Mouse (Mus musculus) MEL (cell line): ENCODE results near the gene Prorsd1. TPM values are rescaled to one million over a fixed set of nuclear protein-coding genes. Genes with fewer than 3 reads are reported as not detected.

Experiments used
- DNase-seq: peaks from one replicate; pipeline ENCODE4 v3.0.0; 2011; ENCODE audit warnings: low read depth, low spot score
- H3K27ac ChIP-seq: 2 replicates; pipeline ENCODE4 v1.5.1; 2012; ENCODE audit warnings: low read depth, mild to moderate bottlenecking, control low read depth, low read length, moderate library complexity; ENCODE audit not compliant: control insufficient read depth
- H3K27me3 ChIP-seq, 2 experiments: fragments of 150-350 bp in 1 of 2; sonication (generic) in 1 of 2; 2 replicates each; pipeline ENCODE4 v1.6.1; 2012; ENCODE audit warnings: low read length in 2 of 2, mild to moderate bottlenecking in 2 of 2, improper control_type of control experiment in 1 of 2, moderate library complexity in 1 of 2; ENCODE audit not compliant: insufficient read depth in 2 of 2, control insufficient read depth in 1 of 2
- H3K36me3 ChIP-seq, 2 experiments: 2 replicates each; pipeline ENCODE4 v1.6.1; 2012 to 2014; ENCODE audit warnings: low read length in 2 of 2, improper control_type of control experiment in 1 of 2, inconsistent platforms in 1 of 2, mild to moderate bottlenecking in 1 of 2; ENCODE audit not compliant: insufficient read depth in 2 of 2, control insufficient read depth in 1 of 2
- H3K4me1 ChIP-seq, 2 experiments: fragments of 150-350 bp in 1 of 2; sonication (generic) in 1 of 2; 2 replicates each; pipeline ENCODE4 v1.6.1; 2012; ENCODE audit warnings: low read length in 2 of 2, improper control_type of control experiment in 1 of 2, mild to moderate bottlenecking in 1 of 2; ENCODE audit not compliant: insufficient read depth in 2 of 2, control insufficient read depth in 1 of 2
- H3K4me3 ChIP-seq, 2 experiments: fragments of 150-350 bp in 1 of 2; sonication (generic) in 1 of 2; 2 replicates each; pipeline ENCODE4 v1.5.1; 2012; ENCODE audit warnings: low read depth in 2 of 2, low read length in 2 of 2, mild to moderate bottlenecking in 2 of 2, moderate library complexity in 2 of 2, control low read depth in 1 of 2, improper control_type of control experiment in 1 of 2; ENCODE audit not compliant: control insufficient read depth in 1 of 2, insufficient read depth in 1 of 2
- H3K79me2 ChIP-seq: 2 replicates; pipeline ENCODE4 v1.6.1; 2012; ENCODE audit warnings: mild to moderate bottlenecking, low read length, moderate library complexity; ENCODE audit not compliant: control insufficient read depth, poor library complexity, insufficient read depth
- H3K9ac ChIP-seq: 2 replicates; pipeline ENCODE4 v1.6.1; 2012; ENCODE audit warnings: low read depth, mild to moderate bottlenecking, control low read depth, low read length, moderate library complexity; ENCODE audit not compliant: control insufficient read depth, poor library complexity, severe bottlenecking
- H3K9me3 ChIP-seq: fragments of 150-350 bp; sonication (generic); replicated peaks from 2 replicates; pipeline ENCODE4 v1.6.1; 2012; ENCODE audit warnings: mild to moderate bottlenecking, low read length, improper control_type of control experiment, moderate library complexity; ENCODE audit not compliant: insufficient read depth
- BHLHE40 ChIP-seq: IDR thresholded peaks from 2 replicates; pipeline ENCODE4 v1.6.1; 2012; ENCODE audit warnings: low read depth, mild to moderate bottlenecking, inconsistent platforms, low read length, improper control_type of control experiment, borderline replicate concordance
- CHD1 ChIP-seq: IDR thresholded peaks from 2 replicates; pipeline ENCODE4 v1.6.1; 2012; ENCODE audit warnings: low read depth, mild to moderate bottlenecking, inconsistent platforms, low read length, improper control_type of control experiment
- CHD2 ChIP-seq: IDR thresholded peaks from 2 replicates; pipeline ENCODE4 v1.6.1; 2011; ENCODE audit warnings: low read length, improper control_type of control experiment
- ELF1 ChIP-seq: IDR thresholded peaks from 2 replicates; pipeline ENCODE4 v1.6.1; 2014; ENCODE audit warnings: low read depth, mild to moderate bottlenecking, inconsistent platforms, low read length, improper control_type of control experiment, moderate library complexity
- EP300 ChIP-seq, 2 experiments: IDR thresholded peaks; 2 replicates each; pipeline ENCODE4 v1.6.1; 2011; ENCODE audit warnings: improper control_type of control experiment in 2 of 2, low read length in 2 of 2, low read depth in 1 of 2, mild to moderate bottlenecking in 1 of 2
- ETS1 ChIP-seq: IDR thresholded peaks from 2 replicates; pipeline ENCODE4 v1.6.1; 2012; ENCODE audit warnings: low read depth, mild to moderate bottlenecking, inconsistent platforms, low read length, improper control_type of control experiment, moderate library complexity
- GABPA ChIP-seq: IDR thresholded peaks from 2 replicates; pipeline ENCODE4 v1.6.1; 2012; ENCODE audit warnings: low read depth, mild to moderate bottlenecking, inconsistent platforms, low read length, improper control_type of control experiment, moderate library complexity
- GATA1 ChIP-seq: IDR thresholded peaks from 2 replicates; pipeline ENCODE4 v1.6.1; 2011; ENCODE audit warnings: low read depth, low read length, improper control_type of control experiment
- KAT2A ChIP-seq: conservative IDR thresholded peaks from 2 replicates; pipeline ENCODE4 v1.6.1; 2012; ENCODE audit warnings: low read depth, low read length, improper control_type of control experiment, inconsistent platforms
- MAFK ChIP-seq: IDR thresholded peaks from 2 replicates; pipeline ENCODE4 v1.6.1; 2011; ENCODE audit warnings: low read depth, mild to moderate bottlenecking, low read length, improper control_type of control experiment, borderline replicate concordance
- MAX ChIP-seq: IDR thresholded peaks from 2 replicates; pipeline ENCODE4 v1.6.1; 2011; ENCODE audit warnings: low read length, improper control_type of control experiment
- MAZ ChIP-seq: IDR thresholded peaks from 2 replicates; pipeline ENCODE4 v1.6.1; 2012; ENCODE audit warnings: low read depth, mild to moderate bottlenecking, inconsistent platforms, low read length, improper control_type of control experiment
- MEF2A ChIP-seq: IDR thresholded peaks from 2 replicates; pipeline ENCODE4 v1.6.1; 2014; ENCODE audit warnings: low read depth, mild to moderate bottlenecking, inconsistent platforms, low read length, improper control_type of control experiment; ENCODE audit not compliant: poor library complexity, insufficient replicate concordance, severe bottlenecking; ENCODE audit errors: extremely low read depth
- MYB ChIP-seq: IDR thresholded peaks from 2 replicates; pipeline ENCODE4 v1.6.1; 2011; ENCODE audit warnings: mild to moderate bottlenecking, low read depth, low read length, improper control_type of control experiment
- MYC ChIP-seq: IDR thresholded peaks from 2 replicates; pipeline ENCODE4 v1.6.1; 2011; ENCODE audit warnings: low read depth, mild to moderate bottlenecking, low read length, improper control_type of control experiment, moderate library complexity
- NELFE ChIP-seq: IDR thresholded peaks from 2 replicates; pipeline ENCODE4 v1.6.1; 2011; ENCODE audit warnings: low read depth, low read length, improper control_type of control experiment
- NRF1 ChIP-seq: IDR thresholded peaks from 2 replicates; pipeline ENCODE4 v1.6.1; 2014; ENCODE audit warnings: low read depth, mild to moderate bottlenecking, inconsistent platforms, low read length, improper control_type of control experiment, moderate library complexity; ENCODE audit not compliant: poor library complexity, insufficient read depth, severe bottlenecking
- POLR2A ChIP-seq, 2 experiments: IDR thresholded peaks; 2 replicates each; pipeline ENCODE4 v1.6.1; 2011 to 2012; ENCODE audit warnings: low read length in 2 of 2, mild to moderate bottlenecking in 2 of 2, control low read depth in 1 of 2, improper control_type of control experiment in 1 of 2, low read depth in 1 of 2, moderate library complexity in 1 of 2; ENCODE audit not compliant: control insufficient read depth in 1 of 2, insufficient read depth in 1 of 2, poor library complexity in 1 of 2
- POLR2AphosphoS2 ChIP-seq: IDR thresholded peaks from 2 replicates; pipeline ENCODE4 v1.6.1; 2011; ENCODE audit warnings: low read length, improper control_type of control experiment
- POLR2AphosphoS5 ChIP-seq: IDR thresholded peaks from 2 replicates; pipeline ENCODE4 v1.6.1; 2012; ENCODE audit warnings: low read depth, borderline replicate concordance, mild to moderate bottlenecking, inconsistent platforms, low read length, moderate library complexity, mixed read lengths
- RAD21 ChIP-seq: IDR thresholded peaks from 2 replicates; pipeline ENCODE4 v1.6.1; 2011; ENCODE audit warnings: mild to moderate bottlenecking, low read depth, low read length, improper control_type of control experiment
- RCOR1 ChIP-seq: IDR thresholded peaks from 2 replicates; pipeline ENCODE4 v1.6.1; 2012; ENCODE audit warnings: low read depth, mild to moderate bottlenecking, inconsistent platforms, low read length, improper control_type of control experiment
- SIN3A ChIP-seq: IDR thresholded peaks from 2 replicates; pipeline ENCODE4 v1.6.1; 2012; ENCODE audit warnings: low read length, improper control_type of control experiment, inconsistent platforms
- SMC3 ChIP-seq: IDR thresholded peaks from 2 replicates; pipeline ENCODE4 v1.6.1; 2011; ENCODE audit warnings: low read depth, low read length, improper control_type of control experiment
- TAL1 ChIP-seq: IDR thresholded peaks from 2 replicates; pipeline ENCODE4 v1.6.1; 2012; ENCODE audit warnings: mild to moderate bottlenecking, inconsistent platforms, low read length, moderate library complexity, mixed read lengths
- TCF12 ChIP-seq: IDR thresholded peaks from 2 replicates; pipeline ENCODE4 v1.6.1; 2014; ENCODE audit warnings: low read depth, mild to moderate bottlenecking, inconsistent platforms, low read length, improper control_type of control experiment, moderate library complexity
- UBTF ChIP-seq: IDR thresholded peaks from 2 replicates; pipeline ENCODE4 v1.6.1; 2012; ENCODE audit warnings: low read depth, mild to moderate bottlenecking, inconsistent platforms, low read length, improper control_type of control experiment, moderate library complexity, borderline replicate concordance; ENCODE audit not compliant: insufficient read depth
- USF1 ChIP-seq: IDR thresholded peaks from 2 replicates; pipeline ENCODE4 v1.6.1; 2014; ENCODE audit warnings: low read depth, mild to moderate bottlenecking, inconsistent platforms, low read length, improper control_type of control experiment, moderate library complexity
- ZMIZ1 ChIP-seq: IDR thresholded peaks from 2 replicates; pipeline ENCODE4 v1.6.1; 2012; ENCODE audit warnings: low read depth, mild to moderate bottlenecking, inconsistent platforms, low read length, improper control_type of control experiment, moderate library complexity
- polyA plus RNA-seq, 2 experiments: library from polyadenylated mRNA; stranded (reverse) in 1 of 2; unstranded in 1 of 2; fragments of >175 nt in 1 of 2; fragments of >200 nt in 1 of 2; gene quantifications; 2 replicates each; pipeline versions ENCODE4 v1.2.1 to v1.2.4; 2012; ENCODE audit warnings: low replicate concordance in 2 of 2, low read depth in 1 of 2; ENCODE audit not compliant: insufficient read length in 2 of 2, insufficient read depth in 1 of 2, missing spikeins in 1 of 2
- total RNA-seq: library from RNA; depleted of rRNA; stranded (reverse); fragments of 300-350 nt; gene quantifications from 2 replicates; pipeline ENCODE4 v1.2.3, GENCODE M21; 2012

The Prorsd1 gene
- total and polyA plus RNA-seq, 3 experiments: 46.9 to 48.7 TPM; not detected in 1

- no peak overlapping the region for H3K9ac ChIP-seq
- peaks cover 26 to 33% of the 10 kb centered on the region in 2 experiments for H3K36me3 ChIP-seq
- no peaks in the 10 kb centered on the region for H3K27me3 ChIP-seq
- H3K4me1 ChIP-seq: peaks cover 0 to 13% of the 10 kb centered on the region in 2 experiments; a peak in 2 of 4 replicates
- H3K79me2 ChIP-seq: peaks cover 26% of the 10 kb centered on the region
- DNase-seq: peak; percentile 55
- TF ChIP-seq POLR2A (IDR thresholded peaks at IDR 0.05; ENCODE audit: control insufficient read depth in 1 of 2, insufficient read depth in 1 of 2, low read depth in 1 of 2, low read length in 2 of 2, poor library complexity in 1 of 2) (peak in 1 of 2 experiments; percentile 17; a peak in 1 of 4 replicates), ELF1 (no peak), POLR2AphosphoS2 (peak; percentile 57; the same call in 1 of the 2 replicates), BHLHE40 (no peak), RAD21 (no peak), ZMIZ1 (peak; percentile 41), POLR2AphosphoS5 (peak; percentile 75; the same call in 1 of the 2 replicates), KAT2A (no peak), MAFK (peak; percentile 31; the same call in 1 of the 2 replicates), RCOR1 (no peak), MAZ (no peak)
- H3K4me3 ChIP-seq: no peak overlapping the region
- H3K27ac ChIP-seq: no peak overlapping the region
- H3K9me3 ChIP-seq: no peaks in the 10 kb centered on the region
Observed at GRCm38 (mm10) chr11:29544225-29544945, 29.6 kb upstream of the Prorsd1 start.

GRCm38 (mm10) chr11:29538201-29538600 lies 23.4 kb upstream of the Prorsd1 start:
- no peaks in the 10 kb centered on the region for H3K27me3 ChIP-seq
- H3K4me3 ChIP-seq: no peak overlapping the region
- no peaks in the 10 kb centered on the region for H3K79me2 ChIP-seq
- peaks cover 15 to 37% of the 10 kb centered on the region in 2 experiments for H3K36me3 ChIP-seq
- peaks cover 0 to 4% of the 10 kb centered on the region in 2 experiments; a peak in 2 of 4 replicates for H3K4me1 ChIP-seq
- peak; percentile 55 for DNase-seq
- no peak overlapping the region for H3K27ac ChIP-seq
- H3K9me3 ChIP-seq: no peaks in the 10 kb centered on the region
- no peak overlapping the region for H3K9ac ChIP-seq
- TF ChIP-seq TAL1 (peak; percentile 45), MAFK (no peak), MAX (peak; percentile 61; the same call in 1 of the 2 replicates), SMC3 (no peak), CHD2 (no peak), GATA1 (peak; percentile 57; the same call in 1 of the 2 replicates), NRF1 (no peak), KAT2A (no peak), RCOR1 (peak; percentile 79), USF1 (no peak), BHLHE40 (no peak), CHD1 (no peak), NELFE (no peak), GABPA (no peak), SIN3A (peak; percentile 56; the same call in 1 of the 2 replicates), UBTF (no peak), ETS1 (0 out of 2 replicates have a peak, but pooled peaks have one; percentile 33), MYB (peak; percentile 79), EP300 (IDR thresholded peaks at IDR 0.05; ENCODE audit: low read depth in 1 of 2, low read length in 2 of 2) (peak; percentile 81 to 85), MYC (peak; percentile 58; the same call in 1 of the 2 replicates), POLR2AphosphoS2 (no peak), MEF2A (no peak), TCF12 (peak; percentile 57; the same call in 1 of the 2 replicates), RAD21 (no peak)
